Mouse (Mus musculus): ENCODE measurements around the gene Cyp2j13. TPM values are rescaled to one million over a fixed set of nuclear protein-coding genes. Genes with fewer than 3 reads are reported as not detected.
A peak's percentile ranks its signal among the peaks of the same experiment; 100 is the strongest.
"Not testable (repeated sequence)": the region's sequence is repeated elsewhere in the genome, so short reads cannot be mapped to it uniquely, and the experiment has no call there.

Gene Cyp2j13
- total RNA-seq (2021) (not detected), polyA plus RNA-seq (2012; rRNA removed) (not detected in 2 replicates)
- long read RNA-seq, result 0 reads

DNA sequence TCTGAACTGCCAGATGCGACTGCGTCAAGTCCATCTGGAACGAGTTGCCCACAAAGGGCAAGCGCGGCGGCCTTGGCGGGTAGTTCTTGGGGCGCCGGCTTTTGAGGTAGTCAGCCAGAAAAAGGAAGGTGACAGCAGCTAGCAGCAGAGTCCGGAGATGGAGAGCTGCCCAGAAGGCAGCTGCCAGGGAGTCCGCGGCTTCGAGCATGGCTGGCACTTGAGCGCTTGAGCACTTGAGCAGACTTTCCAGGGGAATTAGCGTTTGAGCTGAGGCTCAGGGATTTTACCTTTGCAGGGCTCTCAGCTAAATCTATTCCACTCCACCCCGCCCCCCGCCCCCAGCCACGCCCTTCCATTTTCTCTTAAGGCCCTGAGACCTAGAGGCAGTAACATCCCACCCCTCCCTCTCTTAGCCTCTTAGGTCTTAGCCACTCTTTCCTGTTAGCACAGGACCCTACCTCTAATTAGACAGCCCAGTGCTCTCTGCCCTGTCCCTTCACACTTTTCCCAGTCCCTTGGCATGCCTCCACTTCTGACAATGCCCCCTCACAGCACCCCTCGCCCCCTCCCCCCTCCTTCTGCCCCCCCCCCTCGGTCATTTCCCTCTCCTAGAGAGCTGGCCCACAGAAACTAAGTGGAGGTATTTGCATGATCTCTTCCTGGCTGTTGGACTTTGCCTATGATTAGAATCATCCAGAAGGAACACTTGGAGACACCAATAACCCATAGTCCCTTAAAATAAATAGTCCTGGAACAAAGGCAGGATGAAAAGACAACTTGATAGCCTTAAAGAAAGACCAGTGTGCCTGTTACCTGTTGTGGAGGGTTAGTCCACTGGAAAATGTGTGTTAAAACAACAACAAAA is at the start of gene Cyp2j13:
Cyp2j13 (minus strand) TSS at position 286 of the 865 bp plus-strand sequence.
- WGBS, result 8% methylated on average over 18 of the region's 20 CpGs
- H3K79me2 ChIP-seq (replicated peaks; ENCODE audit: control insufficient read depth, insufficient read depth, low read length), result no peaks in the 10 kb centered on the region
- no peaks in the 10 kb centered on the region for H3K27me3 ChIP-seq (ENCODE audit: control insufficient read depth, insufficient read depth, low read length)
- peak; percentile 28 to 38 for DNase-seq
- no peaks in the 10 kb centered on the region for H3K4me1 ChIP-seq (ENCODE audit: control insufficient read depth, insufficient read depth, low read length)
- H3K4me3 ChIP-seq, result no peak within 1 kb of the TSS
- H3K36me3 ChIP-seq (ENCODE audit: control insufficient read depth, insufficient read depth, low read length), result no peaks in the 10 kb centered on the region
- no peak for TF ChIP-seq EP300 (IDR thresholded peaks at IDR 0.05; ENCODE audit: insufficient read depth, low read depth, low read length)
- no peak for TF ChIP-seq CTCF (IDR thresholded peaks at IDR 0.05)
- no peak for TF ChIP-seq POLR2A (IDR thresholded peaks at IDR 0.05; ENCODE audit: insufficient read depth, low read depth, low read length)
- no peak within 1 kb of the TSS for H3K27ac ChIP-seq
- no peak within 1 kb of the TSS for H3K9ac ChIP-seq (ENCODE audit: low read depth, low read length)
- intact Hi-C loops (cut with DNase I), result no loop called here

GRCm38 (mm10) chr4:96096841-96097240 is 19.5 kb upstream of the Cyp2j13 start:
- WGBS, result 47% methylated on average over 2 of the region's 2 CpGs
- H3K4me1 ChIP-seq (ENCODE audit: control insufficient read depth, insufficient read depth, low read length), result no peaks in the 10 kb centered on the region
- intact Hi-C loops (cut with DNase I), result no loop called here
- H3K27me3 ChIP-seq (ENCODE audit: control insufficient read depth, insufficient read depth, low read length), result no peaks in the 10 kb centered on the region
- no peaks in the 10 kb centered on the region for H3K79me2 ChIP-seq (replicated peaks; ENCODE audit: control insufficient read depth, insufficient read depth, low read length)
- H3K36me3 ChIP-seq (ENCODE audit: control insufficient read depth, insufficient read depth, low read length), result no peaks in the 10 kb centered on the region
- no peak for TF ChIP-seq EP300 (IDR thresholded peaks at IDR 0.05; ENCODE audit: insufficient read depth, low read depth, low read length)
- no peak for TF ChIP-seq CTCF (IDR thresholded peaks at IDR 0.05)
- TF ChIP-seq POLR2A (IDR thresholded peaks at IDR 0.05; ENCODE audit: insufficient read depth, low read depth, low read length), result no peak
- no peak overlapping the region for H3K4me3 ChIP-seq
- H3K9ac ChIP-seq (ENCODE audit: low read depth, low read length), result no peak overlapping the region
- no peak for DNase-seq
- H3K27ac ChIP-seq, result no peak overlapping the region

- TF ChIP-seq EP300 (IDR thresholded peaks at IDR 0.05; ENCODE audit: insufficient read depth, low read depth, low read length) (no peak), CTCF (IDR thresholded peaks at IDR 0.05) (peak; percentile 22; the same call in 1 of the 2 replicates), POLR2A (IDR thresholded peaks at IDR 0.05; ENCODE audit: insufficient read depth, low read depth, low read length) (no peak)
Measured at GRCm38 (mm10) chr4:96091869-96092268, 14.5 kb upstream of the Cyp2j13 start.

DNA sequence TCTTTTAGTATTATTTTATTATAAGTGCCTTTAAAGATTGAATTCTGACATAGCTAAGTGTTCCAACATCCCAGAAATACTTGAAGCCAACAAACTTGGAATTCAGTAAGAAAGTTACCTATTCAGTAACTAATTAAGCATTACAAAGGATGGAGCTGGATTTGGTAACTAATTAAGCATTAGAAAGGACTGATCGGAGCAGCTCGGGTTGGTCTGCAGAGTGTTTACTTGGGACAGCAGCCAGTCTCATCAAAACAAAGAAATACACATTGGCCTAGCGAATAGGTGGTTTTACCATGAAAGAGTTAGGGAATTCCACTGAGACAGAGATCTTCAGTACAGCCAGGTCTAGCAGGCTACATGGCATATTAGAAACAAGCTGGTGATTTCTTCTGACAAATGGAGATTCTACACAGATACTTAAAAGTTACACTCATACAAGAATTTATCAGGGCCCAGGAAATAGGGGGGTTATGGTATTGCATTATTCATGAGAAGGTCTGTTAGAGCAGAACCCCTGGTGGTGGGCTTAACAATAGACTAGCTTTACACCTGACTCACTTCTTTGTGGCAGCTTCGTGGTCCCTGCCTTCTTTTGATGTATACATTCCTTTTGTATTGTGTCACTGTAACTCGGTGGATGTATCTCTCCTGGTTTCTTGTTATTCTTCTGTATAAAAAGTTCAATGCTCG is 12.2 kb upstream of the Cyp2j13 start:
- H3K9ac ChIP-seq (ENCODE audit: low read depth, low read length); H3K4me1 ChIP-seq (ENCODE audit: control insufficient read depth, insufficient read depth, low read length); H3K4me3 ChIP-seq; intact Hi-C loops (cut with DNase I); H3K27me3 ChIP-seq (ENCODE audit: control insufficient read depth, insufficient read depth, low read length); H3K36me3 ChIP-seq (ENCODE audit: control insufficient read depth, insufficient read depth, low read length); H3K27ac ChIP-seq; H3K79me2 ChIP-seq (replicated peaks; ENCODE audit: control insufficient read depth, insufficient read depth, low read length); DNase-seq: not testable (repeated sequence)
- WGBS, result 54% methylated on average over 6 of the region's 6 CpGs

More at GRCm38 (mm10) chr4:96091869-96092268, 14.5 kb upstream of the Cyp2j13 start:
- H3K27ac ChIP-seq, result no peak overlapping the region
- no peaks in the 10 kb centered on the region for H3K36me3 ChIP-seq (ENCODE audit: control insufficient read depth, insufficient read depth, low read length)
- no peak overlapping the region for H3K9ac ChIP-seq (ENCODE audit: low read depth, low read length)
- no peak overlapping the region for H3K4me3 ChIP-seq
- H3K4me1 ChIP-seq (ENCODE audit: control insufficient read depth, insufficient read depth, low read length), result no peaks in the 10 kb centered on the region
- DNase-seq, result no peak
- H3K27me3 ChIP-seq (ENCODE audit: control insufficient read depth, insufficient read depth, low read length), result no peaks in the 10 kb centered on the region
- intact Hi-C loops (cut with DNase I), result no loop called here
- no peaks in the 10 kb centered on the region for H3K79me2 ChIP-seq (replicated peaks; ENCODE audit: control insufficient read depth, insufficient read depth, low read length)

- intact Hi-C loops (cut with DNase I), result no loop called here
- H3K79me2 ChIP-seq (replicated peaks; ENCODE audit: control insufficient read depth, insufficient read depth, low read length), result no peaks in the 10 kb centered on the region
- TF ChIP-seq CTCF (IDR thresholded peaks at IDR 0.05) (no peak), EP300 (IDR thresholded peaks at IDR 0.05; ENCODE audit: insufficient read depth, low read depth, low read length) (no peak)
Measured at GRCm38 (mm10) chr4:96078308-96078707, 962 bp upstream of the Cyp2j13 start.

DNA sequence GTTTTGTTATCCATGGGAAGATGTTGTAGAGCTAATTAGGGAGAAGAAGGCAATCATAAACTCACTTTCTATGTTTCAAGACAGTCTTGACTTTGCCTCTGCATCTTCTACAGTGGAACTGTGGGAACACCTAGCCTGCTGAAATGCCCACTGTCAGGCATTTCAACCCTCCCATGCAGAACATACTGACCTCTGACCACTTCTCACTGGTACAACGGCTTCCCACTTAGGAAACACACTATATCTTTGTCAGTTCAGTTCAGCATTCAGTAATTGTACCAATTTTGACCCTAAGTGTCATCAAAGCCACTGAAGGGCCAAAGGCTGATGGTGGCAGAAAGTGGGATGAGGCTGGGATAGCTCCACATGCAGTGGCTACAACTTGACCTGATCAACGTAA is 15.3 kb downstream of the Cyp2j13 start:
- no peaks in the 10 kb centered on the region for H3K4me1 ChIP-seq (ENCODE audit: control insufficient read depth, insufficient read depth, low read length)
- no peaks in the 10 kb centered on the region for H3K27me3 ChIP-seq (ENCODE audit: control insufficient read depth, insufficient read depth, low read length)
- no peak overlapping the region for H3K4me3 ChIP-seq
- H3K79me2 ChIP-seq (replicated peaks; ENCODE audit: control insufficient read depth, insufficient read depth, low read length), result no peaks in the 10 kb centered on the region
- WGBS, result 76% methylated on average over 2 of the region's 2 CpGs
- H3K9ac ChIP-seq (ENCODE audit: low read depth, low read length), result no peak overlapping the region
- H3K36me3 ChIP-seq (ENCODE audit: control insufficient read depth, insufficient read depth, low read length), result no peaks in the 10 kb centered on the region
- TF ChIP-seq POLR2A (IDR thresholded peaks at IDR 0.05; ENCODE audit: insufficient read depth, low read depth, low read length) (no peak), CTCF (IDR thresholded peaks at IDR 0.05) (no peak), EP300 (IDR thresholded peaks at IDR 0.05; ENCODE audit: insufficient read depth, low read depth, low read length) (no peak)
- DNase-seq, result no peak
- H3K27ac ChIP-seq, result no peak overlapping the region
- intact Hi-C loops (cut with DNase I), result no loop called here

More at GRCm38 (mm10) chr4:96078308-96078707, 962 bp upstream of the Cyp2j13 start:
- DNase-seq, result no peak
- H3K9ac ChIP-seq (ENCODE audit: low read depth, low read length), result no peak overlapping the region
- no peaks in the 10 kb centered on the region for H3K4me1 ChIP-seq (ENCODE audit: control insufficient read depth, insufficient read depth, low read length)
- H3K4me3 ChIP-seq, result no peak overlapping the region
- H3K27me3 ChIP-seq (ENCODE audit: control insufficient read depth, insufficient read depth, low read length), result no peaks in the 10 kb centered on the region
- no peak overlapping the region for H3K27ac ChIP-seq
- H3K36me3 ChIP-seq (ENCODE audit: control insufficient read depth, insufficient read depth, low read length), result no peaks in the 10 kb centered on the region
